Mouse (Mus musculus) 3T3-L1 (cell line): Measurements from ENCODE around the gene Tm2d1.
A peak's percentile ranks its signal among the peaks of the same experiment; 100 is the strongest.
"Not testable (repeated sequence)": the region's sequence is repeated elsewhere in the genome, so short reads cannot be mapped to it uniquely, and the experiment has no call there.

Experiments used
- DNase-seq: peaks from one replicate; pipeline ENCODE4 v3.0.0-alpha.2; 2015; ENCODE audit warnings: low read depth, low spot score

The Tm2d1 gene

DNA sequence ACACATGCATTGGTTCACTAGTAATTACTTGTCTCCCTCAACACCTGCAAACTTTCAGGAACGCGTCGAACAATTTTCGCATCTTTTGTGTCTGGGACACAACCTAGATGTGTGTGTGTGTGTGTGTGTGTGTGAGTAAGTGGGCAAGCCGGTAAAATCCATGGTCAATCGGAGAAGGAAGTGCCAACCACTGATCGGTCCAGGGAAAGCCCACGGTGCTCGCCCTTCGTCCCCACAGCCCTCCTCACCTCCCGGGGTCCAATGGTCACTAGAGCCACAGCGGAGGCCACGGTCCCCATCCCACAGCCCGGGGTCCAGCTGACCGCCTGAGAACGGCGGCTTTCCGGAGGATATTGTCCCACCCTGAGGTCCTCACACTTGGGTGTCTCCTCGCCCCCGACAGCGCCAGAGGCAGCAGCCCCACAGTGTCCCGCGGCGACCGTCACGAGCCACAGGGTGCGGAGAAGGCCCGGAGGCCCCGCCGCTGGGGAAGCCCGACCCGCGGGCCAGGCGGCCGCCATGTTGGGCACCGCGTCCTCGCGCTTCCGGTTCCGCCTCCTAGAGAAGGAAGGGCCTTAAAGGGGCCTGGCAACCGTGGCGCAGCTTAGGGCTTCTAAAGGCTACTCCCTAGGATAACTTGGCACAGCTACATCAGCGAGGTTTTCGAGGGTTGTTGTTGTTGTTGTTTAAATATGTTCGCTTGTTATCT is at the start of gene Tm2d1:
Gene Tm2d1, minus strand, starts transcription at position 591 of the 709 bp plus-strand sequence.
- DNase-seq = peak; percentile 90

DNA sequence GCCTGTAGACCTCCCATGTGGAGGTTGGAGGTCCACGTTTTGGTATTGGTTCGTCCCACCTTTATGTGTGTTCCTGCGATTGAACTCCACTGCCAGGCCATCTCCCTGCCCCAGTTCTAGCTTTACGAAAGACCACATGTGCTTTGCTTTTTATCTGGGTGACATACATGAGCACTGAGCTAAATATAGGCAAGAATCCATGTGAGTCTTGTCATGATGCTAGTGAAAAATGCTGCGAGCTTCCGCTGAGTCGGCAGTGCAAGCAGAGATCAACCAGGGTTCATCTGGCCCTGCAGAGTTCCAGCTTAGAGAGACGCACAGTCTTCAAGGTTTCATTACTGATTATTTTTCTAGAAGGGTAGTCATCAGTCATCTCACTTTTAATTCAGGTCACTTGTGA is 45.3 kb upstream of the Tm2d1 start:
- DNase-seq = no peak

DNA sequence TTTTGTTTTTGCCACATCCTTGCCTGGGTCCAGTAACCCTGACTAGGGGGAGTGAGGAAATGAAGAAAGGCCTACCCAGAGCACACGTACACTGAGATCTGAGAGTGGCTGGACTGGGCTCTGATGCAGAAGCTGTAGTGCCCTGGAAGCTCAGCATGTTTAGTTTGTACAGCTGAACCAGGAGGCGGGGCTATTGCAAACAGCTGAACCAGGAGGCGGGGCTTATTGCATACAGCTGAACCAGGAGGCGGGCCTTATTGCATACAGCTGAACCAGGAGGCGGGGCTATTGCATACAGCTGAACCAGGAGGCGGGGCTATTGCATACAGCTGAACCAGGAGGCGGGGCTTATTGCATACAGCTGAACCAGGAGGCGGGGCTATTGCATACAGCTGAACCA is 32.0 kb upstream of the Tm2d1 start:
- not testable (repeated sequence) for DNase-seq

DNA sequence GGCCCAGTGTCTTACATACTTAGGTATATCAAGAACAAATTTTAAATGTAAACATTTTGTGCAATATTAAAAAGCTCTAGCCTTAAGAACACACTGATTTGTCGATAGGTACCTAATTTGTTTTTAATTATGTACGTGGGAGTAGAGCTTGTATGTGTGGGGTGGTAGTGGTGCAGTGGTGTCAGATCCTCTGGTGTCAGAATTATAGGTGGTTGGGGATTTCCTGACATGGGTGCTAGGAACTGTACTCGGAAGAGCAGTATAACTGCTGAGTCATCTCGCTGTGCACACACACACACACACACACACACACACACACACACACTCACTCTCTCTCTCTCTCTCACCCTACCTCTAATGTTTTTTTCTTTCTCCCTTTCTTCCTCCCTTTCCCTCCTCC is 25.3 kb upstream of the Tm2d1 start:
- no peak for DNase-seq

DNA sequence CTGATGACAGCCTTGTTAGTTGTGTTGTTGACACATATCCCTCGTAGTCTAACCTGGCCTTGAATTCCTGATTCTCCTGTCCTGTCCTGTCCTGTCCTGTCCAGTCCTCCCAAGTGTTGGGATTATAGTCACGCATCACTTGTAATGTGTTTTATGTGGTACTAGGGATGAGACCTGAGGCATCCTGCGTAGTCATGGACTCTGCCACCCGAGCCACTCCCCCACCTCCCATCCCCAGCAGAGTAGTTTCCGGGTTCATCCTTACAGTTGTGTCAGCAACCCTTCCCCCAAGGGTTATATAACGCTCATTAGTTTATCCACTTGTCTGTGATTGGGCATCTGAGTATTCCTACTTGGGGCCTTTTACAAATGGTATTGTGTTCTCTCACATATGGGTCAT is 21.3 kb upstream of the Tm2d1 start:
- no peak for DNase-seq

DNA sequence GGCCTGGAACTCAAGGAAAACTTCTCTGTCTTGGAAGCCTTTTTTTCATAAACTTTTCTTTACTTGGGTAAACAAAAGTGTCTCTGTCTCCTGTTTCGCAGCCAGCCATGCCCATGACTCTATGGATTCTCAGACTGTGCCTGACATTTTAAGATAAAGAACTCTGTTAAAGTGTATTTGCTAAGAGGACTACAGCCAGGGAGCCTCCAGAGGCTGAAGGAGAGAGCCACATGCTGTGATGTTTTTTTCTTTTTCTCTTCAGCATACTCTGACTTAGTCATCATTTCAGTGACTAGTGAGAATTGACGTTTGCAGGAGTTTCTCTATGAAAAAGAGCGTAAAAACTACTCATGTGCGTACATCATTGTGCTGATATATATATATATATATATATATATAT is 20.4 kb upstream of the Tm2d1 start:
- DNase-seq = peak; percentile 30

DNA sequence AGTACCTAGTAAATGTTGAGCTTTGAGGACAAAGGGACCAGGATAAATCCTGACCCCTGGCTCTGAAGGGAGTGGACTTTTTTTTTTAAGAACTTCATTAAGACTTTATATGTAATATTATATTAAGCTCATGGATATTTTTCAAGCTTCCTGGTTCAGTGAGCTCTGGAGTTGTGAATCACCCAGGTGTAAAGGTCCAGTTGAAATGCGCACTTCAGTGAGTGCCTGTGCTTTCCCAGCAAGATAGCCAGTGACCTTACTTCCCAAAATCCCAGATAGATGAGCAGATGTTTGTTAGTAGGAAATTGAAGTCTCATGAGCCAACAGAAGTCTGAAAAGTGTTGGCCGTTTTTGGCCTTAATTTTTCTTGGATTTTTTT is 18.5 kb upstream of the Tm2d1 start:
- DNase-seq = no peak

DNA sequence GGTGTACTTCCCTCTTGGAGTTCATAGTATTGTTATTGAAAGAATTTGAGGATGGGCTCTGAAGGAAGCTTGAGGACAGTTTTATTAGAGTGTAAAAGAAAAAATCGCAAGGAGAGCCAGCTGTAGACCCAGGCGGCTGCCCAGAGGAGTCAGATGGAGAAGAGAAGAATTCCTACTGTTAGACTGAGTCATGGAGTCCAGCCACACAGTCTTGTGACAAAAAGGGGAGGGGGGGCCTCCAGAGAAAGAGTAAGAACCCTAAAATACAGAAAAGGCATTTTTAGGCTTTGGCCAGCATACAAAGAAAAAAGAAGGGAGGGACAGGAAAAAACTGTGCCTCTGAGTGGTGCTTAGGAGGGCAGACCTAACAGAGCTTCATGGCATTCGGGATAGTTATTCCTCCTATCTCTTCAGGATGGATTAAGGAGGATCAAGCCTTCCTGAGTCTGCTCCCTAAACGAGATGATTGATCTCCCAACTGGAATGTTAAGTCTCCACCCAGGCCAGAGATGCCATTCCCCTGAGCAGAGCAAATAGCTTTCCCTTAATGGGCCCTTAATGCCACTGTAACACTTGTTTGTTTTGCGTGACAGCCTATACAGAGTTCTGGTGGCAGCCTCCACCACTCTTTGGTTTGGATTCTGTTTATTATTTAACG is 17.9 kb upstream of the Tm2d1 start:
- DNase-seq = peak; percentile 61

DNA sequence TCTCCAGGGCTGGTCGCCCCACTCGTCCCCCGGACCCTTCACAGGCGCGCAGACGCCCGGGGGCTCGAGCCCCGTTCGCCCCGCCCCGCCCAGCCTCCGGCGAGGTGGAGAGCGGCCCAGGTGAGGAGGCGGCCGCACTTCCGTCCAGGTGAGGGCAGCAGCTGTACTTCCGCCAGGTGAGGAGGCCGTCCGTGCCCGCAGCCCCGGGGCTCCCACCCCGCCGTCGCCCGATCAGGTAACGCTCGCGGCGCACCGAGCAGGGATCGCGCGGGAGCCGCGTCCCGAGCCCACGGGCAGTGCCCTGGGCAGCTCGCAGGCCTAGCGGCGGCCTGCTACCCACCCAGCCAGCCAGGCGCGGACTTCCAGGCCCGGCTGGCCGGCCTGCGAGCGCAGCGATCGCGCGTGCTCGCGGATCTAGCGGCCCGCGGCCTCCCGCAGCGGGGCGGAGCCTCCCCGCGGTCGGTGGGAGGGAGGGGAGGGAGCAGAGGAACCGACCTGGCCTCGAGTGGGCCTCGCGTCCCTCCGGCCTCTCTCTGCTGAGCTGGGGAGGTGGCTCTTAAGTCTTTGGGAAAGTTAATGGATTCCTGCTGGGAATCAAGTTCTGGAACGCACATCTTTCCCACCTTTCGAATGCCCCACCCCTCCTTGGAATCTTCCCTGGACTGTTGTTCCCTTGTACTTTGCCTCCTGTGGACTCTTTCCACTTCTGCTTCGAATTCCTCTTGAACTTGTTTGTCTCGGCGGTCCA is 12.8 kb upstream of the Tm2d1 start, which contains the start of gene Patj:
Gene Patj, plus strand, starts transcription at position 96 of the 748 bp plus-strand sequence.
- DNase-seq = peak; percentile 56

DNA sequence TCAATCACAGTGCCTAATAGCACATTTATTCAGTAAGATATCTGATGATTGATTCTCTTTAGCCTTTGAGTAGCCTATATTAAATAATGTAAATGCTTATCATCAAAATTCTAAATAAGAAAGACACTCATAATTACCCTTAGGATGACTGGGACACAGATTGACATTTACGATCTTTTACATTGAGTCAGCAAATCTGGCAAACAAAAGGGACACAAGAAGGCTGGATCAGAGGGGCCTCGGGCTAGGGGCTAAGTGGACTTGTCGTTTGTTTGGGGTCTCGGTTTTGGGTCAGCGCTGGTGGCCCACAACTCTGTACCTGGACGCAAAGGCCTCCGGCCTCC is 12.2 kb upstream of the Tm2d1 start:
- peak; percentile 40 for DNase-seq

DNA sequence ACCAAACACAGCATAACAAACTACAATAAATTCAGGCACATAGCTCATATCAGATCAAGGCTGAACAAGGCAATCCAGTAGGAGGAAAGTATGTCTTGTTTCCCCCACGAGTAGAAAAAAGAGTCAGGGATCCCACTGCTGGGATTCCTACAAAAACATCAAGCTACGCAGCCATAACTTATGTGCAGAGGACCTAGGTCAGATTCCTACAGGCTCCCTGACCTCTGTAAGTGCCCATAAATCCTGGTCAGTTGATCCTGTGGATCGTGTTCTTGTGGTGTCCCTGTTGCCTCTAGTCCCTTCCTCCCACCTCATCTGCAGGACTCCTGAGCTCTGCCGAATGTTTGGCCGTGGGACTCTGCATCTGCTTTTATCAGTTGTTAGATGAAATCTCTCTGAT is 1.9 kb upstream of the Tm2d1 start:
- no peak for DNase-seq

DNA sequence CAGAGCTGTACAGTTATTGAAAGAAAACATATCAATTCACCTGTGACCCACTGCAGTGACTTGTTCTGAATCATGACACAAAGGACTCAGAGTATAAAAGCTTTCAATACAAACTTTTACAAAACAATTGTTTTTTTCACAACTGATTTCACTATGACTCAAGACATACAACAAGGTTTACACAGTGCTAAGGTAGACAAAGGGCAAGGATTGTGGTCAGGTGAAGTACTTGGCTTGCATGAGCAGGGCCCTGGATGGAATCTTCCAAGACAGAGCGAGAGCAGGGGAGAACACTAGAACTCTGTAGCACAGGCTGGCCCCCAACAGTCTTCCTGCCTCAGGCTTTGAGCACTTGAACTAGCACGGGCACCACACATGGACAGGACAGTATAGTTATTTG is 6.2 kb downstream of the Tm2d1 start:
- no peak for DNase-seq

DNA sequence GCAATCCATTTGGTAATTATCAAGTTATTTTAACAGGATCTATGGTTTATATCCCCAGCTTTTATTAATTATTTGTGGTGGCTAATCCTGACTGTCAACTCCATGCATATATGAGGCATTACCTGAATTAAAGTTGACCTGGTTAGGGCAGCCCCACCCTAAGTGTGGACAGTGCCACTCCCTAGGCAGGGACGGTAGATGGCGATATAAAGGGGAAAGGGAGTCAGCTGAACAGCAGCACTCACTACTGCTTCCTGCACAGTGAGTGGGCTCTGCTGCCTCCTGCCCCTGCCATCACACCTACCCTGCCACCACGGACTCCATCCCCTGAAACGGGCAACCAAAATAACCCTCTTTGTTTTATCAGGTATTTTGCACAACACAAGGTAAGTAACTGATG is 7.7 kb downstream of the Tm2d1 start:
- no peak for DNase-seq

DNA sequence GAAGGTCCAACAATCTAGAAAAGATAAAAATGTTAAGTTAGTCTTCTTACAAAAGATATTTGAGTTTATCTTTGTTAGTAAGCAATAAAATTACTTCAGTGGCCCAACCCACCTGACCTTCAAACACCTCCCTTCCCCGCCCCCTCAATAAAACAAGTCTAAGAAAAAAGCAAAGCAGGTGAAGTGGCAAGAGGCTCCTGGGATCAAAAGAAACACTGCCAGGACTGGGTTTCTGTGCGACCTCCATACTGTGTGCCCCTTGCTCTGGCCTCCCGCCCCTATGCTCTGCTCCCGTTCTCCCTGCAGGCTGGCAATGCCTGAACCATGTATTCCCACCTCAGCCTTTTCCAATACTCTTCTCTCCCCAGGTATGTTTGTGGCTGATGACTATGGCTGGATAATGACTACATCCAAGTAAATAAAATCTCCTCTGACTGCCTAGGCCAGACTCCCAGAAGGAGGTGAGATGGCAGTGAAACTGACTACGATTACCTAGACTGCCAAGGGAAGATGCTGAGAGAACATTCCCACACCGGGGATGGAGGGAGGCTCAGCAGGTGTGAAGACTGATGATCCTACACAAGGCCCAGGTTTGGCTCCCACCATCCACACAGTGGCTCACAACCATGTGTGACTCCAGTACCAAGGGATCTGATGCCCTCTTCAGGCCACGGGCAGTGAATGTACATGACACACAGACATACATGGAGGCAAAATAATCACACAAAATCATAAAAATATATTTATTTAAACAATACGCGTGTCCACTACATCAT is 24.9 kb downstream of the Tm2d1 start:
- DNase-seq = no peak

DNA sequence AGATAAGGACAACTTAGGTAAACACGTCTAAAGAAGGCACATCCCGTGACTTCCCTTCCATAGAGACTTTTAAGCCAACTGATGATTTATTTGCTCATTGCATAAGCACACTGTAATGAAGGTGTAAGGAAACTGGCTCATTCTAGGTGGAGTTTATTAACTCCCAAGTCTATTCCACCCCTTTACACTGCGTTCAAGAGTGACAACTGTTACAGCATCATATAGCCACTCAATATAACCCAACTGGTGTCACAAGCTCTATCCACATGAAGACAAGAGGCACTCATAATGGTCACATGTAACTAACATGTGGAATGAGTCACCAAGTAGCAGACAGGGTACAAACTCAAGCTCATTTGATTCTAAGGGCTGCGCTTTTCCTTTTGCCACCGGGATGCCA is 34.5 kb downstream of the Tm2d1 start:
- DNase-seq = no peak

DNA sequence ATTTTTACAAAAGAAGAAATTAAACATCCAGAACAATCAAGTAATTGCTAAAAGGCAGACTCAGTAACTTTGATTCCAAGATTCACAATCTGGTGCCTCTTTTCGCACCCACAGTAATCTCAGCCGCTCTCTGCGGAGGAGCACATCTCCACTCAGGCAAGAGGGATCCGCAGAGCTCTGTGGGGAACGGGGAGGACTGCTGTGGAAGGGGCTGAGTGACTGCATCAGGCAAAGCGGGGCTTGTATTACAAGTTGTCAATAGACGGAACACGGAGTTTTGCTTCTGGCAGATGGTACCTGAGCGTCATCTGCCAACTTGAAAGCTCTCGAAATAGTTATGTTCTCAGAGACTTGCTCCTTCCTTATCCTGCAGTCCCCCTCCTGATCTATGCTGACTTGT is 37.3 kb downstream of the Tm2d1 start:
- DNase-seq = no peak

DNA sequence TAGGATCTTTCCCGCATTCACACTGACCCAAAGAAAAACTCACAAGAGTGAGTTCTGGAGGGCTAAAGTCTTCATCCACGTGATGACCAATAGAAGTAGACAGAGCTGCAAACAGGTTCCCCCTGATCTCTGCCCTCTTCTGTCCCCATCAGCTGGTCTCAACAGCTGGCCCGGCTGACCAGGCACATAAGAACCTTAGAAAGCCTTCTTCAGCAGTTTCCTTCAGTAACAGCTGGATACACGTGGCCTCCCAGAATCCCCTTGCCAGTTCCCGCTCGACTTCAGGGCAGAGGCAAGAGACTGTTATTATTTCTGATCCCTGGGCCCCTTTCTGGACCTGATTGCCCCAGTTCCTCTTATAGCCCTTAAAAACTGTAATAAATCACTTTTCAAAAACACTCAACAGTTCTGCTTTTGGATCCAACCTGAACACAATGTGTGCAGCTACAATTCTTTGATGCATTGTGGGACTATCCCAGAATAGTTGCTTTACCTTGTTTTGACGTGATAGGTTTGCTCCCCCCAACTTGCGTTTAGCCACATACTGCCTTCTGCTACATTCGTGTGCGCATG is 43.0 kb downstream of the Tm2d1 start:
- no peak for DNase-seq

DNA sequence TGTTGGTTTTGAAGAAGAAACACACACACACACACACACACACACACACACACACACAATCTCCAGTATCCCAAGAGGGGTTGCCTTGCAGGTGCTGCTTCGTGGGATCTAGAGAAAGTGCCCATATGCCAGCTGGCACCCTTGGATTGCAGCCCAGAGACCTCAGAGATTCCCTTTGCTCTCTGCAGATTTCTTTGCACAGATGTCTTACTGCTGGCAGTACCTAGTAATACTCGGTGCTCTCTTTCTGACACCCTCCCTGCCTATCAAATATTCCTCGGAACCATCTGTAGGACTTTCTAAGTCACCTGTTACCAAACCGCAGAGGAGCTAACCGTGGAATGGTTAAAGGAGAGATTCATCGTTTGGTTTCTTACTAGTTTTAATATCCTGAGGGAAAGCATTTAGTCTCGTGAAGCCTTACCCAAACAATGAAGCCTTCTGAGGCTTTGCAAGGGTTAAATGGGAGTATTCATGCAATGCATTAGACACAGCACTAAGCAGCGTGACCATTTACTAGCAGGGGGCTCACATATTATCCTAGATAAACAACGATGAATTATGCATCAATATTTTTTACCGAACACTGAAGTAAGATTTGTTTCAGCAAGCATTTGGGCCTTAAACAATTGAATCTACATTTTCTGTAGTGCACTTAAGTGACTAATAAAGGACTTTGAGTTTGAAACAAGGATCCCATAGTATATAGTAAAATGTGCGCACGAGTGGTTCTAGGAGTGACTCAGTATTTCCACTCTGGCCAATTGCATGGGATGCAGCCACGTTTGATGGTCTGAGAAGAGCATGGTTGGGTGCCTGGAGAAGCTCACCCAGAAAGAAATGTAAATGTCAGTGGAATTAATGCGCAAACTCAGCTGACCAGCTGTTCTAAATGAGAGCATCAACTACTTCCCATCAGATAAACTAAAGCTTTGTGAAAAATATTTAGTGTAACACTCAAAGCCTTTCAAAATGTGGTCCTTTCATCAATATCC is 44.2 kb downstream of the Tm2d1 start:
- DNase-seq = no peak

DNA sequence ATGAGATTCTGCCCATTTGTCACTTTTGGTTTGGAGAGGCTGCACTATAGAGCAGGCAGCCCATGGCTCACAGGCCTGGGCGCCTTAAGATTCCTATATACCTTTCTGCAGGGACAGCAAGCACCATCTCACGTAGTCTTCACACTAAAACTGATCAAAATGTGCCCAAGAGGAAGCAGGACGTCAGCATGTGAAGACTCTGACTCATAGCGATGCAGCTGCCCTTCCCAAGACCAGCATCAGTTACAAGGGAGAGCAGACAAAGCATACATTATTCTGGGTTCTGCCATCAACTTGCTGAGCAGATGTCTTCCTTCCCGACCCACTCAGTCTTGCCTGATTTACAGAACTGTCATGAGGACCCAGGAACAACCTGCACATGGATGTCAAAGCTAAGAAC is 45.9 kb downstream of the Tm2d1 start:
- peak; percentile 47 for DNase-seq

DNA sequence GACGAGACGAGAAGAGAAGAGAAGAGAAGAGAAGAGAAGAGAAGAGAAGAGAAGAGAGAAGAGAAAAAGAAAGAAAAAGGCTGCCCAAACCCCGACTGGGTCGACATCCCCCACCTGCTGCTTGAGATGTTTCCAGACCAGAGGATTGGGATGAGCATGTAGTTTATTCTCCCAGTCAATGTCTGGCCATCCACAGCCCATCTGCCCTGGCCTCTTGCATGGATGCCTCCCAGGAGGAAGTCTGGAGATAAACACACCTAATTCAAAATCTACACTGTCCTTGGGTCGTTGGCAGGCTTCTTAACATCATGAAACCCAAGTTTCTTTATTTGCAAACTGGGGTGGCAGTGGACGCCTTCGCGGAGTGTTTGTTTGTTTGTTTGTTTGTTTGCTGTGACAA is 47.4 kb downstream of the Tm2d1 start:
- DNase-seq = no peak

DNA sequence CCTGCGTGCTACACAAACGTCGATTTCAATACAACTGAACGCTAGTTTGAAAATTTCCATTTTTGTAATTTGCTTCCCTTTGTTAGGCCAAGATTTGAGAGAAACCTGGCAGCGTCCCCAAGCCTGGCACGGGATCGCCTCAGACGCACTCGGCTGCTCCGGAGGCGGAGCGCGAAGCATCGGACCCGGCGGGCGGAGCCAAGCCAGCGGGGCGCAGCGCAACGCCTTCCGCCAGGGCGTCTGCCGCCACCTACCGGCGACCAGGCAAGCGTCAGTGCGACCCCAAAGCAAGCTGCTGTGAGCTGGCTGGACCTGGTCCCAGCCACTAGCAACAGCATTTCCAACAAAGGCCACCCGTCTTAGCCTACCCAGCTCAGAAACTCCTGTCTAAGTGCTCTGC is 60.9 kb downstream of the Tm2d1 start:
- peak; percentile 83 for DNase-seq
